Mouse (Mus musculus): ENCODE measurements around the gene Tma7.

DNA sequence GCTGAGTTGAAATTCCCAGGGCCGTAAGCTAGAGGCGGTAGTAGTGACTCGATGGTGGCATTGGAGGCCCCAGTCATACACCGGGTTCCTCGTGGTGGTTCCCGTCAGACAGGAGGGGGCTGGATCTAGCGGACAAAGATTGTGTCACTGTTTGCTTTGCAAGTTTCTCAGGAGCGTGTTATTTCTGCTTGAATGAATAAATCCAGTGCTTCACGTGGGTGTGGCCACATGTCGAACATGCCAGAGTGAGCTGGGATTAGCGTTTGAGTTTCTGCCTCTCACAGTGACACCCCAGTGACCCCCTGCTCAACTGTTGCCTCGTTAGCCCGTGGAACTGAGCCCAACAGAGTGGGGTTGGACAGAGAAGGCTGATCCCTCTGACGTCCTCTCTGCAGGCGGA lies 8.1 kb upstream of the Tma7 start:
- TF ChIP-seq CTCF (IDR thresholded peaks at IDR 0.05; ENCODE audit: low read depth, low read length) = no peak
- no peak for TF ChIP-seq POLR2A (IDR thresholded peaks at IDR 0.05; ENCODE audit: insufficient read depth, low read length)
- no peak for TF ChIP-seq EP300 (IDR thresholded peaks at IDR 0.05; ENCODE audit: insufficient read depth, low read depth, low read length)

All from ES-Bruce4 (cell line).